Mouse (Mus musculus) left cerebral cortex, adult 2 months (tissue): Measurements from ENCODE around the gene Drd3. TPM values are rescaled to one million over a fixed set of nuclear protein-coding genes. Genes with fewer than 3 reads are reported as not detected.
A peak's percentile ranks its signal among the peaks of the same experiment; 100 is the strongest.

Experiments
- DNase-seq, 2 experiments: peaks; one replicate each; pipeline ENCODE4 v3.0.0; 2021 to 2022; ENCODE audit warnings: low spot score in 2 of 2, mixed read lengths in 1 of 2; ENCODE audit errors: extremely low spot score in 1 of 2
- H3K27ac ChIP-seq: fragments of 200-600 bp; 2 replicates; pipeline ENCODE4 v1.8.1; 2022
- H3K4me3 ChIP-seq: fragments of 200-600 bp; 2 replicates; pipeline ENCODE4 v1.8.1; 2022
- CTCF ChIP-seq: fragments of 200-600 bp; IDR thresholded peaks from 2 replicates; pipeline ENCODE4 v1.8.1; 2022; ENCODE audit warnings: antibody characterized with exemption, mild to moderate bottlenecking, moderate library complexity
- intact Hi-C: fragments of 180-260 bp; cut with DNase I; formaldehyde crosslinking; loops from one replicate; pipeline ENCODE4 v1.15.1; 2025
- long read RNA-seq, 2 experiments: library from polyadenylated mRNA; stranded (forward); transcript quantifications; one replicate each; pipeline ENCODE4 v2.0.0; 2021; ENCODE audit warnings: borderline mapping rate in 2 of 2
- total RNA-seq, 2 experiments: library from RNA; stranded (reverse); gene quantifications; 2 replicates each; pipeline ENCODE4 v1.2.3; 2021

The Drd3 gene
- total RNA-seq = 1 to 10 TPM in 1 of 2 experiments, under 1 TPM in 1; 0.32 to 1.7 TPM
- long read RNA-seq, experiment 1 = 0 reads
- long read RNA-seq, experiment 2 = 0 reads

- DNase-seq = no peak
- H3K27ac ChIP-seq = no peak within 1 kb of the TSS
- TF ChIP-seq CTCF = no peak
- intact Hi-C loops = no loop called here
- no peak within 1 kb of the TSS for H3K4me3 ChIP-seq
Observed at GRCm38 (mm10) chr16:43753751-43754150, at the start of gene Drd3. Gene Drd3 (plus strand): TSS chr16:43754026.

GRCm38 (mm10) chr16:43708335-43709061 is 45.3 kb upstream of the Drd3 start:
- DNase-seq = no peak
- intact Hi-C loops = no loop called here
- no peak overlapping the region for H3K27ac ChIP-seq
- H3K4me3 ChIP-seq = no peak overlapping the region
- TF ChIP-seq CTCF = no peak

- intact Hi-C loops = no loop called here
- DNase-seq = no peak
- Histone ChIP-seq H3K27ac (no peak overlapping the region), H3K4me3 (no peak overlapping the region)
- no peak for TF ChIP-seq CTCF
Observed at GRCm38 (mm10) chr16:43709062-43709413, 44.8 kb upstream of the Drd3 start.

- no peak overlapping the region for H3K4me3 ChIP-seq
- no peak for DNase-seq
- intact Hi-C loops = no loop called here
- no peak for TF ChIP-seq CTCF
- H3K27ac ChIP-seq = no peak overlapping the region
Observed at GRCm38 (mm10) chr16:43709432-43710133, 44.2 kb upstream of the Drd3 start.

GRCm38 (mm10) chr16:43710134-43710475 is 43.7 kb upstream of the Drd3 start:
- DNase-seq = no peak
- H3K27ac ChIP-seq = no peak overlapping the region
- H3K4me3 ChIP-seq = no peak overlapping the region
- TF ChIP-seq CTCF = no peak
- intact Hi-C loops = no loop called here

- Histone ChIP-seq H3K4me3 (no peak overlapping the region), H3K27ac (no peak overlapping the region)
- DNase-seq = no peak
- intact Hi-C loops = no loop called here
- no peak for TF ChIP-seq CTCF
Observed at GRCm38 (mm10) chr16:43710651-43711050, 43.2 kb upstream of the Drd3 start.

GRCm38 (mm10) chr16:43711361-43711760 is 42.5 kb upstream of the Drd3 start:
- Histone ChIP-seq H3K4me3 (no peak overlapping the region), H3K27ac (no peak overlapping the region)
- no peak for DNase-seq
- no peak for TF ChIP-seq CTCF
- intact Hi-C loops = no loop called here

GRCm38 (mm10) chr16:43724444-43724843 is 29.4 kb upstream of the Drd3 start:
- TF ChIP-seq CTCF = peak; percentile 33
- Histone ChIP-seq H3K27ac (no peak overlapping the region), H3K4me3 (no peak overlapping the region)
- DNase-seq = no peak
- intact Hi-C loops = no loop called here

- no peak for DNase-seq
- intact Hi-C loops = no loop called here
- Histone ChIP-seq H3K27ac (no peak overlapping the region), H3K4me3 (no peak overlapping the region)
- TF ChIP-seq CTCF = no peak
Observed at GRCm38 (mm10) chr16:43729506-43730221, 24.2 kb upstream of the Drd3 start.

GRCm38 (mm10) chr16:43730281-43730680 is 23.5 kb upstream of the Drd3 start:
- intact Hi-C loops = no loop called here
- Histone ChIP-seq H3K27ac (no peak overlapping the region), H3K4me3 (no peak overlapping the region)
- DNase-seq = no peak
- no peak for TF ChIP-seq CTCF

- intact Hi-C loops = no loop called here
- H3K27ac ChIP-seq = no peak overlapping the region
- no peak for TF ChIP-seq CTCF
- no peak for DNase-seq
- no peak overlapping the region for H3K4me3 ChIP-seq
Observed at GRCm38 (mm10) chr16:43732496-43732895, 21.3 kb upstream of the Drd3 start.

- intact Hi-C loops = no loop called here
- no peak overlapping the region for H3K4me3 ChIP-seq
- no peak for TF ChIP-seq CTCF
- no peak for DNase-seq
- no peak overlapping the region for H3K27ac ChIP-seq
Observed at GRCm38 (mm10) chr16:43732900-43733299, 20.9 kb upstream of the Drd3 start.
